Mouse (Mus musculus) myocyte (in vitro differentiated cells): ENCODE results near the gene G6pc3.

ENCODE experiments used
- MAX ChIP-seq: IDR thresholded peaks from one replicate; pipeline ENCODE4 v1.6.1; 2011; ENCODE audit warnings: low read depth, mild to moderate bottlenecking, control low read depth
- POLR2A ChIP-seq: IDR thresholded peaks from one replicate; pipeline ENCODE4 v1.6.1; 2011; ENCODE audit warnings: low read depth, mild to moderate bottlenecking, control low read depth, moderate library complexity; ENCODE audit not compliant: insufficient read length
- TCF12 ChIP-seq: IDR thresholded peaks from one replicate; pipeline ENCODE4 v1.6.1; 2011; ENCODE audit warnings: mild to moderate bottlenecking, control low read depth; ENCODE audit not compliant: poor library complexity, insufficient read depth, severe bottlenecking

- TF ChIP-seq MAX (no peak), POLR2A (no peak), TCF12 (no peak)
These were observed 26.1 kb downstream of the G6pc3 start for GRCm38 (mm10) chr11:102215511-102215910.
